Mouse (Mus musculus) lung, postnatal 25 days (tissue): ENCODE data around the gene Vmn1r117.
"Not testable (repeated sequence)": the region's sequence is repeated elsewhere in the genome, so short reads cannot be mapped to it uniquely, and the experiment has no call there.

Experiments used
- DNase-seq: peaks from one replicate; pipeline ENCODE4 v3.0.0; 2022; ENCODE audit warnings: low spot score

Gene Vmn1r117

DNA sequence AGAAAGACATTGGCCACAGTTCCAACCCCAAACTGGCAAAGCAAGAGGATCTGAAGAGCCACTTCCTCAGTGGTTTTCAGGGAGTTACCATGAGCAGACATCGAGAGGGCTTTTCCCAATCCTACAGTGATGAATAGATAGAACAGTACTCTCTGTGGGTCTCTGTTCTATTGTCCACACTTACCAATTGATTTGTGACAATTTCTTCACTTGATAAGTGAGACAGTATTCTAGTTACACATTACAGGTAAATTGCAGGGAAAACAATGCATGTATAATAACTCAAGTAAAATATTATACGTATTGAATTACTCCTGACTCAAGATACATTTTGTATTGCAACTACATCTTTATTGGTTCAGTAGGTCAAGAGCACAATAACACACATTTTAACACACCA is at the start of gene Vmn1r117:
Gene Vmn1r117, minus strand, starts transcription at position 101 of the 400 bp plus-strand sequence.
- DNase-seq: not testable (repeated sequence)

DNA sequence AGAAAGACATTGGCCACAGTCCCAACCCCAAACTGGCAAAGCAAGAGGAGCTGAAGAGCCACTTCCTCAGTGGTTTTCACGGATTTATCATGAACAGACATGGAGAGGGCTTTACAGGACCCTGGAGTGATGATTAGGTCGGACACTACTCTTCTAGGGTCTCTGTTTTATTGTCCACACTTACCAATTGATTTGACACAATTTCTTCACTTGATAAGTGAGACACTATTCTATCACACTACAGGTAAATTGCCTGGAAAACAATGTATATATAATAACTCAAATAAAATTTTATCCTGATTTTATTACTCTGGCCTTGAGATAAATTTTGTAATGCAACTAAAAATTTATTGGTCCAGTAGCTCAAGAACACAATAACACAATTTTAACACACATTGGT is 28.3 kb upstream of the Vmn1r117 start, which contains the start of gene Vmn1r118:
Gene Vmn1r118, minus strand, starts transcription at position 101 of the 400 bp plus-strand sequence.
- DNase-seq: not testable (repeated sequence)

DNA sequence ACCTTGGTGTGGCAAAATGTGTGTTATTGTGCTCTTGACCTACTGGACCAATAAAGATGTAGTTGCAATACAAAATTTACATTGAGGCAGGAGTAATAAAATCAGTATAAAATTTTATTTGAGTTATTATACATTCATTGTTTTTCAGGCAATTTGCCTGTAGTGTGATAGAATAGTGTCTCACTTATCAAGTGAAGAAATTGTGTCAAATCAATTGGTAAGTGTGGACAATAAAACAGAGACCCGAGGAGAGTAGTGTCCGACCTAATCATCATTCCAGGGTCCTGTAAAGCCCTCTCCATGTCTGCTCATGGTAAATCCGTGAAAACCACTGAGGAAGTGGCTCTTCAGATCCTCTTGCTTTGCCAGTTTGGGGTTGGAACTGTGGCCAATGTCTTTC is 12.0 kb downstream of the Vmn1r117 start, which contains the start of gene Vmn1r116:
Gene Vmn1r116, plus strand, starts transcription at position 301 of the 400 bp plus-strand sequence.
- DNase-seq: not testable (repeated sequence)

- DNase-seq: not testable (repeated sequence)
These were observed 39.0 kb downstream of the Vmn1r117 start, which contains the start of gene Vmn1r115 for GRCm38 (mm10) chr7:20844885-20845284. TSS of gene Vmn1r115 (minus strand) at chr7:20844985.
